Mouse (Mus musculus): ENCODE results near the gene Serpinb1c. TPM values are rescaled to one million over a fixed set of nuclear protein-coding genes. Genes with fewer than 3 reads are reported as not detected.

Serpinb1c gene
- total and polyA plus RNA-seq, 3 experiments, result 2.0 to 3.5 TPM; not detected in 1

- Histone ChIP-seq H3K36me3 (ENCODE audit: control insufficient read depth, insufficient read depth, low read length) (peaks cover 8% of the 10 kb centered on the region), H3K79me2 (replicated peaks; ENCODE audit: control insufficient read depth, insufficient read depth, low read length) (no peaks in the 10 kb centered on the region), H3K27me3 (ENCODE audit: control insufficient read depth, insufficient read depth, low read length) (no peaks in the 10 kb centered on the region), H3K9ac (ENCODE audit: low read depth, low read length) (no peak overlapping the region), H3K4me1 (ENCODE audit: control insufficient read depth, insufficient read depth, low read length) (peaks cover 17% of the 10 kb centered on the region), H3K4me3 (no peak overlapping the region), H3K27ac (no peak overlapping the region; the same call in 1 of the 2 replicates)
- 46% methylated on average over 1 of the region's 1 CpGs for WGBS
- peak in 1 of 2 experiments; percentile 24 for DNase-seq
- intact Hi-C loops (cut with DNase I), result no loop called here
- no peak for TF ChIP-seq CTCF (IDR thresholded peaks at IDR 0.05)
- TF ChIP-seq EP300 (IDR thresholded peaks at IDR 0.05; ENCODE audit: insufficient read depth, low read depth, low read length), result no peak
- TF ChIP-seq POLR2A (IDR thresholded peaks at IDR 0.05; ENCODE audit: insufficient read depth, low read depth, low read length), result no peak
These were observed 47.9 kb downstream of the Serpinb1c start for GRCm38 (mm10) chr13:32850156-32850555.

GRCm38 (mm10) chr13:32849531-32850123, 48.4 kb downstream of the Serpinb1c start:
- intact Hi-C loops (cut with DNase I), result no loop called here
- Histone ChIP-seq H3K4me3 (no peak overlapping the region), H3K36me3 (ENCODE audit: control insufficient read depth, insufficient read depth, low read length) (peaks cover 8% of the 10 kb centered on the region), H3K27me3 (ENCODE audit: control insufficient read depth, insufficient read depth, low read length) (no peaks in the 10 kb centered on the region), H3K79me2 (replicated peaks; ENCODE audit: control insufficient read depth, insufficient read depth, low read length) (no peaks in the 10 kb centered on the region), H3K27ac (no peak overlapping the region; the same call in 1 of the 2 replicates), H3K9ac (ENCODE audit: low read depth, low read length) (no peak overlapping the region), H3K4me1 (ENCODE audit: control insufficient read depth, insufficient read depth, low read length) (peaks cover 17% of the 10 kb centered on the region)
- DNase-seq, result no peak
- no peak for TF ChIP-seq EP300 (IDR thresholded peaks at IDR 0.05; ENCODE audit: insufficient read depth, low read depth, low read length)

- H3K4me3 ChIP-seq, result no peak overlapping the region
- no peak for TF ChIP-seq EP300 (IDR thresholded peaks at IDR 0.05; ENCODE audit: insufficient read depth, low read depth, low read length)
- no peak for TF ChIP-seq POLR2A (IDR thresholded peaks at IDR 0.05; ENCODE audit: insufficient read depth, low read depth, low read length)
- TF ChIP-seq CTCF (IDR thresholded peaks at IDR 0.05), result no peak
- H3K27ac ChIP-seq, result no peak overlapping the region
- intact Hi-C loops (cut with DNase I), result no loop called here
- 35% methylated on average over 4 of the region's 4 CpGs for WGBS
- peaks cover 17% of the 10 kb centered on the region for H3K4me1 ChIP-seq (ENCODE audit: control insufficient read depth, insufficient read depth, low read length)
- no peak overlapping the region for H3K9ac ChIP-seq (ENCODE audit: low read depth, low read length)
- H3K27me3 ChIP-seq (ENCODE audit: control insufficient read depth, insufficient read depth, low read length), result no peaks in the 10 kb centered on the region
- H3K79me2 ChIP-seq (replicated peaks; ENCODE audit: control insufficient read depth, insufficient read depth, low read length), result no peaks in the 10 kb centered on the region
- peaks cover 8% of the 10 kb centered on the region for H3K36me3 ChIP-seq (ENCODE audit: control insufficient read depth, insufficient read depth, low read length)
- DNase-seq, result no peak
These were observed 48.9 kb downstream of the Serpinb1c start for GRCm38 (mm10) chr13:32849092-32849491.

GRCm38 (mm10) chr13:32846221-32846620, 51.8 kb downstream of the Serpinb1c start:
- H3K9ac ChIP-seq (ENCODE audit: low read depth, low read length), result no peak overlapping the region
- no peak for DNase-seq
- no peaks in the 10 kb centered on the region for H3K27me3 ChIP-seq (ENCODE audit: control insufficient read depth, insufficient read depth, low read length)
- H3K4me1 ChIP-seq (ENCODE audit: control insufficient read depth, insufficient read depth, low read length), result peaks cover 13% of the 10 kb centered on the region
- intact Hi-C loops (cut with DNase I), result no loop called here
- TF ChIP-seq POLR2A (IDR thresholded peaks at IDR 0.05; ENCODE audit: insufficient read depth, low read depth, low read length) (no peak), EP300 (IDR thresholded peaks at IDR 0.05; ENCODE audit: insufficient read depth, low read depth, low read length) (no peak)
- H3K36me3 ChIP-seq (ENCODE audit: control insufficient read depth, insufficient read depth, low read length), result peaks cover 2% of the 10 kb centered on the region
- no peaks in the 10 kb centered on the region for H3K79me2 ChIP-seq (replicated peaks; ENCODE audit: control insufficient read depth, insufficient read depth, low read length)
- no peak overlapping the region for H3K27ac ChIP-seq
- no peak overlapping the region for H3K4me3 ChIP-seq

- Histone ChIP-seq H3K4me1 (ENCODE audit: control insufficient read depth, insufficient read depth, low read length) (no peaks in the 10 kb centered on the region), H3K4me3 (no peak overlapping the region), H3K36me3 (ENCODE audit: control insufficient read depth, insufficient read depth, low read length) (no peaks in the 10 kb centered on the region), H3K79me2 (replicated peaks; ENCODE audit: control insufficient read depth, insufficient read depth, low read length) (no peaks in the 10 kb centered on the region), H3K27ac (no peak overlapping the region), H3K9ac (ENCODE audit: low read depth, low read length) (no peak overlapping the region), H3K27me3 (ENCODE audit: control insufficient read depth, insufficient read depth, low read length) (no peaks in the 10 kb centered on the region)
- DNase-seq, result no peak
- no peak for TF ChIP-seq CTCF (IDR thresholded peaks at IDR 0.05)
- TF ChIP-seq POLR2A (IDR thresholded peaks at IDR 0.05; ENCODE audit: insufficient read depth, low read depth, low read length), result no peak
- no peak for TF ChIP-seq EP300 (IDR thresholded peaks at IDR 0.05; ENCODE audit: insufficient read depth, low read depth, low read length)
- intact Hi-C loops (cut with DNase I), result no loop called here
- WGBS, result 93% methylated on average over 3 of the region's 3 CpGs
These were observed 56.7 kb downstream of the Serpinb1c start for GRCm38 (mm10) chr13:32841349-32841748.

- H3K27ac ChIP-seq, result no peak overlapping the region
- TF ChIP-seq POLR2A (IDR thresholded peaks at IDR 0.05; ENCODE audit: insufficient read depth, low read depth, low read length) (no peak), EP300 (IDR thresholded peaks at IDR 0.05; ENCODE audit: insufficient read depth, low read depth, low read length) (no peak), CTCF (IDR thresholded peaks at IDR 0.05) (no peak)
- DNase-seq, result no peak
- intact Hi-C loops (cut with DNase I), result no loop called here
- no peak overlapping the region for H3K4me3 ChIP-seq
- no peaks in the 10 kb centered on the region for H3K27me3 ChIP-seq (ENCODE audit: control insufficient read depth, insufficient read depth, low read length)
- WGBS, result 11% methylated on average over 1 of the region's 1 CpGs
- H3K79me2 ChIP-seq (replicated peaks; ENCODE audit: control insufficient read depth, insufficient read depth, low read length), result no peaks in the 10 kb centered on the region
- no peaks in the 10 kb centered on the region for H3K36me3 ChIP-seq (ENCODE audit: control insufficient read depth, insufficient read depth, low read length)
- H3K4me1 ChIP-seq (ENCODE audit: control insufficient read depth, insufficient read depth, low read length), result no peaks in the 10 kb centered on the region
- H3K9ac ChIP-seq (ENCODE audit: low read depth, low read length), result no peak overlapping the region
These were observed 58.7 kb downstream of the Serpinb1c start for GRCm38 (mm10) chr13:32839314-32839713.
